Mouse (Mus musculus): ENCODE data around the gene Slc16a11.

- no peak for TF ChIP-seq CTCF (IDR thresholded peaks at IDR 0.05)
- peak; percentile 100 for TF ChIP-seq POLR2A (IDR thresholded peaks at IDR 0.05; ENCODE audit: insufficient read depth, low read depth, low read length)
- TF ChIP-seq EP300 (IDR thresholded peaks at IDR 0.05; ENCODE audit: insufficient read depth, low read depth, low read length) = peak; percentile 93
Measured at GRCm38 (mm10) chr11:70220731-70221602, 8.4 kb downstream of the Slc16a11 start, which contains the start of gene Slc16a13.

All from heart, adult 2 months (tissue).